Mouse (Mus musculus): ENCODE results near the gene Kcnab3.

The Kcnab3 gene

GRCm38 (mm10) chr11:69331929-69332405 is 5.9 kb downstream of the Kcnab3 start:
- no peak for DNase-seq (ENCODE audit: low spot score)

- no peak for DNase-seq (ENCODE audit: low spot score)
These were observed 6.7 kb downstream of the Kcnab3 start for GRCm38 (mm10) chr11:69332713-69333253.

GRCm38 (mm10) chr11:69333922-69334321 is 7.9 kb downstream of the Kcnab3 start:
- DNase-seq (ENCODE audit: low spot score), result no peak

- peak; percentile 16 for DNase-seq (ENCODE audit: low spot score)
These were observed 8.7 kb downstream of the Kcnab3 start for GRCm38 (mm10) chr11:69334796-69335195.

GRCm38 (mm10) chr11:69340161-69341131 is 14.4 kb downstream of the Kcnab3 start, which contains the start of gene Rnf227:
Gene Rnf227 (plus strand): TSS chr11:69340461.
- no peak for DNase-seq (ENCODE audit: low spot score)

GRCm38 (mm10) chr11:69346441-69346840 is 20.4 kb downstream of the Kcnab3 start:
- DNase-seq (ENCODE audit: low spot score), result no peak

- no peak for DNase-seq (ENCODE audit: low spot score)
These were observed 30.5 kb downstream of the Kcnab3 start for GRCm38 (mm10) chr11:69356544-69356943.

- no peak for DNase-seq (ENCODE audit: low spot score)
These were observed 31.6 kb downstream of the Kcnab3 start for GRCm38 (mm10) chr11:69357690-69358089.

- no peak for DNase-seq (ENCODE audit: low spot score)
These were observed 36.0 kb downstream of the Kcnab3 start for GRCm38 (mm10) chr11:69362021-69362420.

GRCm38 (mm10) chr11:69362479-69362878 is 36.4 kb downstream of the Kcnab3 start:
- no peak for DNase-seq (ENCODE audit: low spot score)

GRCm38 (mm10) chr11:69364376-69364775 is 38.3 kb downstream of the Kcnab3 start:
- DNase-seq (ENCODE audit: low spot score), result no peak

- peak; percentile 99 for DNase-seq (ENCODE audit: low spot score)
These were observed 38.9 kb downstream of the Kcnab3 start for GRCm38 (mm10) chr11:69364910-69365309.

- peak; percentile 67 for DNase-seq (ENCODE audit: low spot score)
These were observed 39.7 kb downstream of the Kcnab3 start for GRCm38 (mm10) chr11:69365722-69366121.

- DNase-seq (ENCODE audit: low spot score), result peak; percentile 96
These were observed 40.2 kb downstream of the Kcnab3 start for GRCm38 (mm10) chr11:69366157-69366854.

- peak; percentile 26 for DNase-seq (ENCODE audit: low spot score)
These were observed 41.0 kb downstream of the Kcnab3 start for GRCm38 (mm10) chr11:69366855-69367615.

GRCm38 (mm10) chr11:69367616-69368355 is 41.7 kb downstream of the Kcnab3 start:
- DNase-seq (ENCODE audit: low spot score), result peak; percentile 25

GRCm38 (mm10) chr11:69368356-69369214 is 42.5 kb downstream of the Kcnab3 start:
- peak; percentile 38 for DNase-seq (ENCODE audit: low spot score)

- no peak for DNase-seq (ENCODE audit: low spot score)
These were observed 43.3 kb downstream of the Kcnab3 start, which contains the start of gene Chd3 for GRCm38 (mm10) chr11:69369215-69369989. Gene Chd3 (minus strand): TSS chr11:69369406.

All from adipocyte (in vitro differentiated cells).